Mouse (Mus musculus) heart, embryonic 10.5 days (tissue): ENCODE data around the gene Cdh16. TPM values are rescaled to one million over a fixed set of nuclear protein-coding genes. Genes with fewer than 3 reads are reported as not detected.
"Not testable (repeated sequence)": the region's sequence is repeated elsewhere in the genome, so short reads cannot be mapped to it uniquely, and the experiment has no call there.

Source experiments
- DNase-seq: peaks from one replicate; pipeline ENCODE4 v3.0.0-alpha.2; 2017; ENCODE audit warnings: low spot score
- H3K27ac ChIP-seq: fragments of 300-500 bp; sonication (generic); 2 replicates; pipeline ENCODE4 v1.5.1; 2016; ENCODE audit warnings: mild to moderate bottlenecking
- H3K27me3 ChIP-seq: fragments of 300-500 bp; sonication (generic); 2 replicates; pipeline ENCODE4 v1.6.1; 2016; ENCODE audit warnings: mild to moderate bottlenecking; ENCODE audit not compliant: poor library complexity, insufficient read depth, severe bottlenecking
- H3K36me3 ChIP-seq: fragments of 300-500 bp; sonication (generic); 2 replicates; pipeline ENCODE4 v1.6.1; 2016; ENCODE audit warnings: mild to moderate bottlenecking, moderate library complexity
- H3K4me1 ChIP-seq: fragments of 300-500 bp; sonication (generic); 2 replicates; pipeline ENCODE4 v1.6.1; 2016; ENCODE audit warnings: mild to moderate bottlenecking
- H3K4me3 ChIP-seq: fragments of 300-500 bp; sonication (generic); 2 replicates; pipeline ENCODE4 v1.5.1; 2016; ENCODE audit warnings: mild to moderate bottlenecking, moderate library complexity
- H3K9me3 ChIP-seq: fragments of 300-500 bp; sonication (generic); 2 replicates; pipeline ENCODE4 v1.6.1; 2016; ENCODE audit warnings: mild to moderate bottlenecking, moderate library complexity
- WGBS: fragments of 180-500 bp; shearing (Covaris S2); methylation state at CpG from one replicate; pipeline ENCODE4 v1.1.7; 2016; 5-methylcytosine and 5-hydroxymethylcytosine counted together
- polyA plus RNA-seq: library from polyadenylated mRNA; unstranded; fragments of >200 nt; fragmentation: Nextera tagmentation; extraction: Ambion mirVana; gene quantifications from 2 replicates; pipeline ENCODE4 v1.2.1, GENCODE M21; 2016

The Cdh16 gene
- polyA plus RNA-seq, 1 experiment from 2014 or later = 8.0 TPM

DNA sequence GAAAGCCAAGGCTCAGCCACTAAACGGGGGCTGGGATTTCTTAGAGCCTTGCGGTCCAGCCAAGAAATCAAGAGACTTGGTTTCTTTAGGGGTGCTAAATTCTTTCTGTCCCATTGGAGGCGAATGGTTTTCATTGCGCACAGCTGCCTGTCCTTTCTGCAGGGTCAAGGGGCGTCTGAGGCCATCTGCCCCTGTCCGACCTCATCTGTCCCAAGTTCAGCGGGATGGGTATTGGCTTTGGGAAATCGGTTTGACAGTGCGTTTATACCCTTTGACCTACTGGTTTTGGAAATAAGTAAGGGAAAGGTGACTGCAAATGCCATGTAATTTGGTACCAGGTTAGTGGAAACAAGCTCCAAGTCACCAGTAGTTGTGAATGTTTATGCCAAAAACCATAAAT lies 32.3 kb downstream of the Cdh16 start:
- H3K9me3 ChIP-seq = no peaks in the 10 kb centered on the region
- peaks cover 30% of the 10 kb centered on the region for H3K36me3 ChIP-seq
- H3K4me1 ChIP-seq = peaks cover 14% of the 10 kb centered on the region
- H3K27me3 ChIP-seq = no peaks in the 10 kb centered on the region
- peak overlapping the region; percentile 81 for H3K27ac ChIP-seq
- 7% methylated on average over 9 of the region's 9 CpGs for WGBS
- peak overlapping the region; percentile 75 for H3K4me3 ChIP-seq
- DNase-seq = no peak

- WGBS = under 1% methylated on average over 44 of the region's 44 CpGs
Measured at GRCm38 (mm10) chr8:104591133-104591834, 32.9 kb downstream of the Cdh16 start, which contains the start of gene Pdp2. TSS of gene Pdp2 (plus strand) at chr8:104591451.

GRCm38 (mm10) chr8:104590284-104590683 lies 33.9 kb downstream of the Cdh16 start:
- Histone ChIP-seq H3K9me3 (no peaks in the 10 kb centered on the region), H3K4me1 (peaks cover 14% of the 10 kb centered on the region), H3K4me3 (no peak overlapping the region), H3K36me3 (peaks cover 18% of the 10 kb centered on the region), H3K27me3 (no peaks in the 10 kb centered on the region), H3K27ac (no peak overlapping the region)
- no peak for DNase-seq
- WGBS = 77% methylated on average over 3 of the region's 3 CpGs

More at GRCm38 (mm10) chr8:104591133-104591834, 32.9 kb downstream of the Cdh16 start, which contains the start of gene Pdp2:
- Histone ChIP-seq H3K36me3 (peaks cover 26% of the 10 kb centered on the region), H3K9me3 (no peaks in the 10 kb centered on the region), H3K4me3 (peak within 1 kb of the TSS; percentile 75), H3K4me1 (peaks cover 14% of the 10 kb centered on the region), H3K27me3 (no peaks in the 10 kb centered on the region), H3K27ac (peak within 1 kb of the TSS; percentile 81)
- peak; percentile 97 for DNase-seq

DNA sequence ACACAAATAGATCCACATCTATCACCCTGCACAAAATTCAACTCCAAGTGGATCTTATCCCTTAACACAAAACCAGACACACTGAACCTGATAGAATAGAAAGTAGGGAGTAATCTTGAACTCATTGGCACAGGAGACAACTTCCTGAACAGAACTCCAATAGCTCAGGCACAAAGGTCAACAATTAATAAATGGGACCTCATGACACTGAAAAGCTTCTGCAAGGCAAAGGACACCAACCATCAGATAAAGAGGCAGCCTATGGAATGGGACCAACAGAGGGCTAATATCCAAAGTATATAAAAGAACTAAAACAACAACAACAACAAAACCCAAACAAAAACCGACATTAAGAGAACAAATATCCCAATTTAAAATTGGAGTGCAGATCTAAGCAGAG lies 39.7 kb downstream of the Cdh16 start:
- no peaks in the 10 kb centered on the region for H3K27me3 ChIP-seq
- no peak overlapping the region for H3K27ac ChIP-seq
- H3K36me3 ChIP-seq = no peaks in the 10 kb centered on the region
- 43% methylated on average over 1 of the region's 1 CpGs for WGBS
- no peak for DNase-seq
- H3K9me3 ChIP-seq = no peaks in the 10 kb centered on the region
- no peaks in the 10 kb centered on the region for H3K4me1 ChIP-seq
- H3K4me3 ChIP-seq = no peak overlapping the region

DNA sequence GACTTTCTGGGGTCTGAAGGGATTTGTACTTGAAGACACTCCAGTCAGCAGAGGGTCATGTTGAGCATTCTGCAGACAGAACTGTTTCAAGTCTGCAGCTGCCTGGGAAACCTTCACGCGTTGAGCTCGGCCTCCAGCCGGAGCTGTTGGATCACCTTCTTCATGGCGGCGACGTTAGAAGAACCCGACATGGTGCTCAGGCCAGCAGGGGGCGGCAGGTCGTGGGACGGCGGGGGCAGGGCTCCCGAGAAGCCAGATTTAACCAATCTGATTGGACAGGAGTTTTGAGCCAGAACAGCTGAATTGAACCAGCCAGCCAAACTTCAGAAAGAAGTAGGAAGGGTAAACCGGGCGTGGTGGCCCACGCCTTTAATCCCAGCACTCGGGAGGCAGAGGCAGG lies 46.6 kb downstream of the Cdh16 start:
- not testable (repeated sequence) for H3K9me3 ChIP-seq, H3K4me3 ChIP-seq, DNase-seq, H3K27ac ChIP-seq, H3K27me3 ChIP-seq, H3K4me1 ChIP-seq, H3K36me3 ChIP-seq
- WGBS = 70% methylated on average over 17 of the region's 17 CpGs

DNA sequence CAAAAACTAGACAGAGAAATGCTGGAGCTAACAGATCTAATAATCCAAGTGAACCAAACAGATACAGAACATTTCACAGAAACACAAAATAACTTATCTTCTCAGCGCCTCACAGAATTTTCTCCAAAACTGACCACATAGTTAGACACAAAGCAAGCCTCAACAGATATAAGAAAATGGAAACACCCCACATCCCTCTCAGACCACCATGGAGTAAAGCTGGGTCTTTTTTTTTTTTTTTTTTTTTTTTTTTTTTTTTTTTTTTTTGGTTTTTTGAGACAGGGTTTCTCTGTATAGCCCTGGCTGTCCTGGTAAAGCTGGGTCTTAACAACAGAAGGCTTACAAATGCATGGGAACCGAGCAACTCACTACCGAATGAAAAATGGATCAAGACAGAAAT lies 47.4 kb downstream of the Cdh16 start:
- Histone ChIP-seq H3K9me3 (no peaks in the 10 kb centered on the region), H3K27me3 (no peaks in the 10 kb centered on the region)
- WGBS = 86% methylated on average over 3 of the region's 3 CpGs

GRCm38 (mm10) chr8:104570436-104571343 lies 53.5 kb downstream of the Cdh16 start:
- Histone ChIP-seq H3K9me3 (no peaks in the 10 kb centered on the region), H3K27me3 (no peaks in the 10 kb centered on the region), H3K4me1 (peaks cover 8% of the 10 kb centered on the region), H3K36me3 (no peaks in the 10 kb centered on the region), H3K4me3 (peak overlapping the region; percentile 65), H3K27ac (peak overlapping the region; percentile 64; the same call in 1 of the 2 replicates)
- peak; percentile 90 for DNase-seq
- WGBS = 5% methylated on average over 26 of the region's 26 CpGs

More for the DNA sequence above, 47.4 kb downstream of the Cdh16 start:
- no peak for DNase-seq
- no peak overlapping the region for H3K4me3 ChIP-seq
- no peak overlapping the region for H3K27ac ChIP-seq
- no peaks in the 10 kb centered on the region for H3K36me3 ChIP-seq
- no peaks in the 10 kb centered on the region for H3K4me1 ChIP-seq

DNA sequence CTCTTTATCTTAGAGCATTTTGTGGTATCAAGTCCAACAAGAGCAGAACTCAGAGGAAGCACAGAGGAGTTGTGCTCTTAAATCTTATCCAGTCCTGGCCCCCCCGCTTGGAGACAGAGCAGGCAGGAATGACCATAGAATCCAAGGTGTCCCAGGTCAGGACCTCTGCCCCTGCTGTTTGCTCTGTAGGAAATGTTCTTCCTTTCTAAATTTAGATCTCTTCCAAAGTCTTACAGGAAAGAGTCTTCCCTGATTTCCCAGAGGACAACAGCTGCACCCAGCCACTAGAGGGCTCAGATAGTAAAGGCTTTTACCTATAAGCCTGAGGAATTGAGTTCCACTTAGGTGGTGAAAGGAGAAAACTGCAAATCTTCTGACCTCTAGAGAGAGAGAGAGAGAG lies 54.6 kb downstream of the Cdh16 start:
- DNase-seq = no peak
- Histone ChIP-seq H3K36me3 (no peaks in the 10 kb centered on the region), H3K27ac (no peak overlapping the region), H3K4me3 (no peak overlapping the region), H3K4me1 (peaks cover 15% of the 10 kb centered on the region), H3K27me3 (no peaks in the 10 kb centered on the region), H3K9me3 (no peaks in the 10 kb centered on the region)
- WGBS = 18% methylated on average over 1 of the region's 1 CpGs

GRCm38 (mm10) chr8:104565457-104565798 lies 58.8 kb downstream of the Cdh16 start:
- no peak overlapping the region for H3K27ac ChIP-seq
- WGBS = 92% methylated on average over 5 of the region's 5 CpGs
- DNase-seq = no peak

DNA sequence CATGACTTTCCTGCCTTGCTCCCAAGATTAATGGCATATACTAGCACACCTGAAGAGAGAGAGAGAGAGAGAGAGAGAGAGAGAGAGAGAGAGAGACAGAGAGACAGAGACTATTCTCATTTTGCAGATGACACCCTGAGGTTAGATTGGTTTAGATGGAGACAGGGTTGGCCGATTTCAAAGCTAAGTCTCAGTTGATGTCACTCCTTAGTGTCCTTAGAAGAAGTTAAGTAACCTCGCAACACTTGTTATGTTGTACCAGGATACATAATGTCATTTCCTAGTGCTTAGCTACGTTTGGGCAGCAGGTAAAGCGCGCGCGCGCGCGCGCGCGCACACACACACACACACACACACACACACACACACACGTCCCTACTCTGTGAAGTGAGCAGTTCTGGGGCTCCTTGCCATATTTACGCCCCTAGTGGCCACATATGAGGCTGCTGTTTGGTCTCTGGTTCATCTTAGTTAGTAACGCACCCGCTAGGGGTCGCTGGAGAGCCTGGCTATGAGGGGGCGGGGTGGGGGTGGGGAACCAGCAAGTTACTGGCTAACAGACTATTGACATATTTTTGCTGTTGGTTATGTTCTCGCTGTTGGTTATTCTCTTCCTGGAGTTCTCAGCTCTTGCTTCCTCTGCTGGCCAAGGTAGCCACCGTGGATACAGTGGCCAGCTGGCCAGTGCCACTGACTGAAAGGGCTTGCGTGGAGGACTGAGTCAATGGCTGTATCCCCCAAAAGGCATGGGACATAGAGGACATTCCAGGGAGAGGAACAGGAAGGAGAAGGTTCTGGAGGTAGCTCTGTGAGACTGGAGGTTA lies 59.4 kb downstream of the Cdh16 start:
- H3K27me3 ChIP-seq = no peaks in the 10 kb centered on the region
- 18% methylated on average over 22 of the region's 22 CpGs for WGBS
- peak overlapping the region; percentile 27; the same call in 1 of the 2 replicates for H3K4me3 ChIP-seq

More at GRCm38 (mm10) chr8:104565457-104565798, 58.8 kb downstream of the Cdh16 start:
- Histone ChIP-seq H3K27me3 (no peaks in the 10 kb centered on the region), H3K36me3 (no peaks in the 10 kb centered on the region), H3K4me3 (no peak overlapping the region), H3K9me3 (no peaks in the 10 kb centered on the region), H3K4me1 (peaks cover 12% of the 10 kb centered on the region)

DNA sequence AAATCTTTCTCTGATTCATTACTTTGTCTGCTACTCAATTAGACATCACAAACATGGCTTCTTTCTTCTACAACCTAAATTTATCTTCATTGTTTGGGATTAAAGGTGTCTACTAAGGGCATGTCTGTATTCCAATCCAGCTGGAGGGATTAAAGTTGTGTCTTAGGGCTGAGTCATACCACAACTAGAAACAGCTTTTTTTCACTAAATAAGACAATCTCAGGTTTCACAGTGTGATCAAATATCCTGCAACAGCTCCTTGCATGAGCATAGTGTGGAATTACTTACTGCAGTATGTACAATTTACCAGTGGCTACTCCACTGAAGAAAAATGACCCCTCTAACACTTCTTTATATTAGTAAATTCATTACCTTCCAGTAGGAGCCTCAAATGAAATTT lies 63.5 kb downstream of the Cdh16 start:
- DNase-seq = no peak
- no peaks in the 10 kb centered on the region for H3K36me3 ChIP-seq
- H3K9me3 ChIP-seq = no peaks in the 10 kb centered on the region
- H3K4me1 ChIP-seq = peaks cover 8% of the 10 kb centered on the region
- no peak overlapping the region for H3K4me3 ChIP-seq
- H3K27me3 ChIP-seq = peaks cover 9% of the 10 kb centered on the region; the same call in 1 of the 2 replicates
- H3K27ac ChIP-seq = no peak overlapping the region

More for the DNA sequence above, 59.4 kb downstream of the Cdh16 start:
- Histone ChIP-seq H3K9me3 (no peaks in the 10 kb centered on the region), H3K27ac (no peak overlapping the region), H3K4me1 (peaks cover 12% of the 10 kb centered on the region), H3K36me3 (no peaks in the 10 kb centered on the region)
- DNase-seq = peak; percentile 92

DNA sequence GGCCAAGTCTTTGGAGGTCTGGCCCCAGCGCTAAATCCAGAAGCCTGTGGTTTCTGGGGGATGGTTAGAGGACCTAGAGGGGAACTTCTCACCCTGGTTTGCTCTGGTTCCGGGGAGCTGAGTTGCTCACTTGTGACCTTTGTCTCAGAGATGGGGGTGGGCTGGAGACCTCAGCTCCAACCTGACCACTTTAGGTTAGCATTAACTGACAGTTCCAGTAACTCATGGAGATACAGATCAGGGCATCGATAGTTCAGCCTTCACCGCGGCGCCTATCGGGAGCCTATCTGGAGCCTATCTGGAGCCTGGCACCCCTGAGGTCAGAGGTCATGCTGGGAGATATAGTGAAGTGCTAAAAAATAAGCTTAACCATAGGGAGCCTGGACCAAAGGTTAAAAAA lies 67.0 kb downstream of the Cdh16 start:
- Histone ChIP-seq H3K4me3 (no peak overlapping the region), H3K9me3 (no peaks in the 10 kb centered on the region), H3K4me1 (no peaks in the 10 kb centered on the region), H3K27ac (no peak overlapping the region), H3K36me3 (no peaks in the 10 kb centered on the region), H3K27me3 (peaks cover 15% of the 10 kb centered on the region; the same call in 1 of the 2 replicates)
- WGBS = 39% methylated on average over 7 of the region's 7 CpGs
- no peak for DNase-seq
